Mouse (Mus musculus): ENCODE measurements around the gene Bag5.

DNA sequence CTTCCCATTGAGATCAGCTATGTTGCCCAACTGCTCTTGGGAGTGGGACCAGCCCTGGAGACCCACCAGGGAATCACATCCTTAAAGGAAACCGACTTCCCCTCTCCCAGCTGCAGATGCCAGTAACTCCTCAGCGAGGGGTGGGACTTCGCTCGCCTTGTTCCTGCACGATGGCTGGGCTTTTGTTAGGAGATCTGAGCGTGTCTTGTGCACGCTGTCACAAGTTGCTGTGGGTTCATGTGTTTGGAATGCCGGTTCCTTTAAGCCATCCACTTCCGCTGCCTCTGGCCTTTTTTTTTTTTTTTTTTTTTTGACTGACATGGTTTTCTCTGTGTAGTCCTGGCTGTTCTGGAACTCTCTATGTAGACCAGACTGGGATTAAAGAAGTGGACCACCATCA is 24.3 kb upstream of the Bag5 start:
- TF ChIP-seq CTCF (IDR thresholded peaks at IDR 0.05; ENCODE audit: control insufficient read depth, insufficient read depth, insufficient read length) (no peak), MAX (IDR thresholded peaks at IDR 0.05) (no peak), USF1 (IDR thresholded peaks at IDR 0.05; ENCODE audit: low read depth) (no peak), MYOG (IDR thresholded peaks at IDR 0.05; ENCODE audit: control insufficient read depth, extremely low read depth, insufficient read length) (no peak), MYOD1 (IDR thresholded peaks at IDR 0.05; ENCODE audit: control insufficient read depth, insufficient read length, low read depth) (no peak), CEBPB (IDR thresholded peaks at IDR 0.05; ENCODE audit: low read depth) (no peak)

All from C2C12 (cell line).